Mouse (Mus musculus): ENCODE measurements around the gene Klk4.
A peak's percentile ranks its signal among the peaks of the same experiment; 100 is the strongest.

Klk4 gene

GRCm38 (mm10) chr7:43880912-43881311, at the start of gene Klk4:
Gene Klk4 (plus strand): TSS chr7:43881160.
- no peak for DNase-seq (ENCODE audit: low read depth, low spot score)

- no peak for DNase-seq (ENCODE audit: low read depth, low spot score)
Observed at GRCm38 (mm10) chr7:43841701-43842100, 39.3 kb upstream of the Klk4 start, which contains the start of gene Klk5. Gene Klk5 (plus strand): TSS chr7:43841971.

GRCm38 (mm10) chr7:43843801-43844200, 37.2 kb upstream of the Klk4 start:
- DNase-seq (ENCODE audit: low read depth, low spot score): no peak

DNA sequence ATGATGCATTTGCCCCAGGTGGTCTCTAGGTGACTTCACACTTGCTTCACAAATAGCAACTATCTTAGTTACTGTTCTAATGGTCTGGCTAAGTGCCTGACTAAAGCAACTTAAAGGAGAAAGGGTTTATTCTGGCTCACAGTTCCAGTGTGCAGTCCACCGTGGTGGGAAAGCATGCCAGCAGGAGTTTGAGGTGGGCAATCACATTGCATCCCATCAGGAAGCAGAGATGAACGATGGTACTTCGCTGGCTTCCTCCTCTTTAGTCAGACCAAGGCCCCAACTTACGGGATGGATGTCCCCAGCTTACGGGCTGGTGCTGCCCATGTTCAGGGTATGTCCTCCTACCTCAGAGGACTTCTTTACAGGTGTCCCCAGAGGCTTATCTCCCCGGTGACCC, 29.3 kb upstream of the Klk4 start:
- no peak for DNase-seq (ENCODE audit: low read depth, low spot score)

DNA sequence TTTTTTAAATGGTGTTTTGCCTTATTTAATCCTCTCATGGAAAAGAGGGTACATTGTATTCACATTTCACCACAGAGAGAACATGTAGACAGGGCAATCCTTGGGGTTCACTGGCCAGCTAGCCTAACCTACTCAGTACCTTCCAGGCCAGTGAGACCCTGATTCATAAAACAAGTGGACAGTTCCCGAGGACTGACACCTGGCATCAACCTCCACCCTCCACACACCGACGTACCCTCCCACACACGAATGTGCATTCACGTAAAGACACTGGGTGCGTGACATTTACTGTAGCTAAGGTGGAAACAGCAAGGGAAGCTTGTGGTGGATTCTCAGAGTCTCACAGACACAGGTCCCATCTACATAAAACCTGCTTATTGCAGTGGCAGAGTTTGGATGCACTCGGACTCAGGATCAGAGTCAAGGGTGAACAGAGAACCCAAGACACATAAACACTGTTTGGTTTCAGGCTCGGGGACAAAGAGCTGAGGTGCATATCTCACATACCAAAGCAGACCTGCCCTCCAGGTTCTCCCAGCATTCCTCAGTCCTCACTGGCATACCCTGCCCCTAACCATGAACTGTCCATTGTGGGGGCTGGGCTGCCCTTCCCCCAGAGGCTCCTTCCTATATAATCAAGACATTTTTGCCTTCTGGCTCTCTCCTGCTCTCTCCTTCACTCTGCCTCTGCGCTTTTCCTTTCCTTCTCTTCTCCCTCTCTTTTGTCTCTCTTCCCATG, 26.1 kb upstream of the Klk4 start:
- no peak for DNase-seq (ENCODE audit: low read depth, low spot score)

DNA sequence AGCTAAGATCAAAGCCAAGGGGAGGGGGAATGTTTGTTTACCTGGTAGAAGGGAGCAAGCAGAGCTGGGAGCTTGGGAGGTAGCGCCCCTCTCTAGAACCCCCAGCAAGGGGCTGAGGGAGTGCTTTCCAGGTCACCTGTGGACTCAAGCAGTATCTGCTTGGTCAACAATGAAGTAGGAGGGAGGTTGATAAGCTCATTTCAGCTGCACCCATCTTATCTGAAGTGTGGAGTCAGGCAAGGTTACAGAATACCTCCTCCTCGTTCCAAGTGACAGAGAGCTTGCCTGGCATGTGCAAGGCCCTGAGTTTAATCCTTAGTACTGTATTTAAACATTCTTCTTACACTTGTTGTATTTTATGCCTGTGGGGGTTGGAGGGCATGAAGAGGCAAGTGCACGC, 25.3 kb upstream of the Klk4 start:
- no peak for DNase-seq (ENCODE audit: low read depth, low spot score)

GRCm38 (mm10) chr7:43856307-43856706, 24.7 kb upstream of the Klk4 start:
- DNase-seq (ENCODE audit: low read depth, low spot score): no peak

GRCm38 (mm10) chr7:43857501-43857900, 23.5 kb upstream of the Klk4 start:
- no peak for DNase-seq (ENCODE audit: low read depth, low spot score)

DNA sequence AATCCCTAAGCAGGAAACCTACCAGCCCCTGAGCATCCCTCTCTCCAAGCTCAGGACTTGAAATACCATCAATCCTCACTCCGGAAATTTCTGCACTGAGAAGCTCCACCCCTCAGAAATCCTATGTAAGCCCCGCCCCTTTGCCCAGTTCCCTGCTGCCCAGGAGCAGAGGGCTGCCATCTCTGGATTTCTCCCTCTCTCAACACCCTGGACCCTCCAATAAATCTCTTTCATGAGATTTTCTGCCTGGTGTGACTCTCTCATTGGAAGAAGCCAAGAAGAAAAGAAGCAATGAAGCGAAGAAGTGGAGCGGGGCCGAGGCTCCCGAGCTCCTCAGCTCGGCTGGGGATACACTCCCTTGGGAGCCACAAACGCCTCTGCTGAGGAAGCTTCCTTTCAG, 20.5 kb upstream of the Klk4 start:
- DNase-seq (ENCODE audit: low read depth, low spot score): no peak

DNA sequence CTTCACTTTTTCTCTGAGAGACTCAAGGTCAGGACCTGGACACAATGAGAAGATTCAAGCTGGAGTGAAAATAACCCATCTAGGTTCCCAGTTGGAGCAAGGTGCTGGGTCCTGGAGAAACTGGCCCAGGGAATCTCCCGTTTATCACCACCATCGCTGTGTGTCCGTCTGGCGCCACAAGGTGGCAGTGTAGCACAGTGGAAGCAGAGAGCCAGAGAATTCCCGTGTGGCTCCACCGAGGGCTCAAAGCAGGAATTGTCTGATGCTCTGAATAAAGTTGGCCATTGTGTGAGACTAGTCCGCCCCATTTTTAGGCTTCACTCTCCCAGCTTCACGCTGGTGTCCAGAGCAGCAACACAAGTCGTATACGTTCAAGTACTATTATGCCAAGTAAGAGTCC, 7.7 kb upstream of the Klk4 start:
- DNase-seq (ENCODE audit: low read depth, low spot score): no peak

- DNase-seq (ENCODE audit: low read depth, low spot score): no peak
Observed at GRCm38 (mm10) chr7:43873674-43874073, 7.3 kb upstream of the Klk4 start.

GRCm38 (mm10) chr7:43874868-43875375, 6.0 kb upstream of the Klk4 start:
- no peak for DNase-seq (ENCODE audit: low read depth, low spot score)

DNA sequence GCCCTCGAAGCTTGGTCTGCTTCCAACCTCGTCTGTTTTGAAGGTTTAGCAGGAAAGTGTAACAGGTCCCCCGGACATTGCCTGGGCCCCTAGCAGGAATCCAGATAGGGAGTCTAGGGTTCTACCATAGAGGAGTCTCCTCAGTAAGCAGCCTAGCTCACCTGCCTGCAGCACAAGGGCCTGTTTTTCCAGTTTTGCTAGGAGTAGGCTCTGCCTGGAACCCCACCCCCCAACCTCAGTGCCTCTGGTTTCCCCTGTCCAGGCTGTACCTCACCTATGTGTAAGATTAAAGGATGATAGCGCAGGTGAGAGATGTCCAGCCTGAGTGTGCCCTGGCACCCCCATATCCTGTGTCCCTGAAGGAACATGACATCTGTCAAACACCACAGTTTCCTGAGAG, 4.5 kb upstream of the Klk4 start:
- DNase-seq (ENCODE audit: low read depth, low spot score): no peak

DNA sequence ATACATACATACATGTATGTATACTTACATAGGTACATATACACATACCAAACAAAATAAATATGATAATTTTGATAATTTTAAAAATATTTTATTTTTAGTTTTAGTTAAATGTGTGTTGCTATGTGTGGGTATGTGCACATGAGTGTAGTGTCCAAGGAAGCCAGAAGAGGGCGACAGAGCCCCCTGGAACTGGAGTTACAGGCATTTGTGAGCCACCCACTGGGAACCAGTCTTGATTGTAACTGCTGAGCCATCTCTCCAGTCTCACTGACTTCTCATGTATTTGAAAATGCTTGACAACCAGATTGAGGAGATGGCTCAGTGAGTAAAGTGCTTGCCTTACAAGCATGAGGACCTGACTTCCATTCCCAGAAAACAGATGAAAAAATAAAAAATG, 2.7 kb upstream of the Klk4 start:
- no peak for DNase-seq (ENCODE audit: low read depth, low spot score)

GRCm38 (mm10) chr7:43882346-43882745, 1.4 kb downstream of the Klk4 start:
- DNase-seq (ENCODE audit: low read depth, low spot score): no peak

DNA sequence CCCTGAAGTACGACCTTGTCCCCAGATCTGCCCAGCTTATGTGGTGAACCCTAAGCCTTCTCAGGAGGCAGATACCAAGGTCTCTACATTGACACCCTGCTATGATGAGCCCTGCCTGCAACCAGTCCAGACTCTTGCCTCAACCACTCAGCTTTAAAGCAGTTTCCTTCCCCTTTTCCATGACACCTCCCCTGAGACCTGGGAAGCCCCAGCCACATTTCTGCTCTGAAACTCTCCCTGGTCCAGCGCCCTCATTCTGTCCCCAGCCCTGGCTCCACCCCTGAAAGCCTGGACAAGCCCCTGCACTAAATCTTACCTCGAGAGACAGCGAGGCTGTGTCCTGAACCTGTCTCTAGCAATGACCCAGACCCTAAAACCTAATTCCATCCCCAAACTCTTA, 1.9 kb downstream of the Klk4 start:
- DNase-seq (ENCODE audit: low read depth, low spot score): no peak

GRCm38 (mm10) chr7:43883547-43883946, 2.6 kb downstream of the Klk4 start:
- peak; percentile 33 for DNase-seq (ENCODE audit: low read depth, low spot score)

DNA sequence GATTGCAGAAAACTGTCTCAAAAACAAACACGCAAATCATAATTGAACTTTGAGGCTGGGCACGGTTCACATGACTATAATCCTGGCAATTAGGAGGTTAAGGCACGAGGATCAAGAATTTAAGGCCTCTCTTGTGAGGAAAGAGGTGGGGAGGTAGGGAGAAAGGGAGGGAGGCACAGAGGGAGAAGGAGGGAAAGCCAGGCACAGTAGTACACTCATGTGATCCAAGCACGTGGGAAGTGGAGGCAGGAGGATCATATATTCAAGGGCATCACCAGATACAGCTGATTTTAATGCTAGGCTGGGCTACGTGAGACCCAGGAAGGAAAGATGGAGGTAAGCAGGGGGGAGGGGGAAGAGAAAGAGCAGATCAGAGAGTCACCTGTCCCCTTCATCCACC, 10.4 kb downstream of the Klk4 start:
- no peak for DNase-seq (ENCODE audit: low read depth, low spot score)

DNA sequence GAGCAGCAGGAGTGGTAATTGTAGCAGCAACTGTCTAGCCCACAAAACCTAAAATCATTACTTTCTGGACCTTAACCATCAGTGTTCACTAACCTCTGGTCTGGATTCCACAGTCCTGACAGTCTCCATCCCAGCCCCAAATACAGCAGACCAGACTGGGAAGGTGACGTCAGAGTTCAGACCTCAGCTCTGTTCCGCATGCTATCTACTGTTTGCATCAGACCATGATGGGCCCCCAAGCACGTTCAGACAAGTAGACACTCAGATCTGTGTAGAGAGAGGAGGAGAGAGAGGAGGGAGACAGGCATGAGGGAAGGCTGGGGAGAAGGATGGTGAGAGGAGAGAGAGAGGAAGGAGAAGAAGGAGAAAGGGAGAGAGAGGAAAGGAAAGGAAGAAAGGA, 10.8 kb downstream of the Klk4 start:
- no peak for DNase-seq (ENCODE audit: low read depth, low spot score)

- peak; percentile 70 for DNase-seq (ENCODE audit: low read depth, low spot score)
Observed at GRCm38 (mm10) chr7:43894836-43895235, 13.9 kb downstream of the Klk4 start.

DNA sequence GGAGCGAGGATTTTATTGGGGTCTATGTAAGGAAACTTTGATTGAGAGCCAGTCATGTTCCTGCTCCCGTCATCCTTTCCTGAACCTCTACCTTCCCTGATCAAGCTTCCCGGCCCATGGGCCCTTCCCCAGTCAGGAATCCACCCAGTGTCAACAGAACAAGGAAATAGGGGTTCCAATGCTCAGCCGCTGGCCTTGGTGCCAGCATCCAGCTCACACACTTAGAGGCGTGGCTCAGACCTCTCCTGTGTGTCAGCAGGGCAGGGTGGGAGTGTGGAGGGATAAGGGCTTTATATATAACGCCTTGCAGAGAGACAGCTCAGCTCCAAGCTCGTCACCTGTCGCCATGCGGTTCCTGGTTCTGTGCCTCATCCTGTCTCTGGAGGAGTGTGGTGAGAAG, 33.9 kb downstream of the Klk4 start:
- no peak for DNase-seq (ENCODE audit: low read depth, low spot score)

- no peak for DNase-seq (ENCODE audit: low read depth, low spot score)
Observed at GRCm38 (mm10) chr7:43918426-43918825, 37.5 kb downstream of the Klk4 start.

DNA sequence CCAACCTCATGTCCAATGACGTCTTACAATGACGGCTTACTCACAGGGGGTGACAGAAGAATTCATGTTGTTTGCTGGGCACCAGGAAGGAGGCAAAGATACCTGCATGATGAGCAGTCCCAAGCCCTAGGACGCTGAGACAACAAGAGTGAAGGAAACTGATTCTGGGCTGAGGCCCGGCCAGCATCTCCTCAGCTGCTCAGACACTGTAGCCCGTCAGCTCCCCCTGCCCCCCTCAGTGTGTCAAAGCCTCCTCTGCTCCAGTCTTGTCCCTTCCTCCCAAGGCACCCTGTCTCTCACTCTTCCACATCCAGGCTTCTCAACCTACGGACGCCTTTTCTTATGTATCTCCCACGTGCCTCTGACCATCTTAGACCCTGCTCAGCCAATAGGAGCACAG, 37.9 kb downstream of the Klk4 start:
- no peak for DNase-seq (ENCODE audit: low read depth, low spot score)
